Mouse (Mus musculus) mouse trophoblast stem cell (cell line): Measurements from ENCODE around the gene Gtf2i.

Experiments
- in situ Hi-C, 2 experiments: fragments of 300-500 bp; cut with MseI, MboI; formaldehyde crosslinking; loops; 2 replicates in 1 of 2; 3 replicates in 1 of 2; pipeline ENCODE4 v1.15.1; 2025

Gene Gtf2i

DNA sequence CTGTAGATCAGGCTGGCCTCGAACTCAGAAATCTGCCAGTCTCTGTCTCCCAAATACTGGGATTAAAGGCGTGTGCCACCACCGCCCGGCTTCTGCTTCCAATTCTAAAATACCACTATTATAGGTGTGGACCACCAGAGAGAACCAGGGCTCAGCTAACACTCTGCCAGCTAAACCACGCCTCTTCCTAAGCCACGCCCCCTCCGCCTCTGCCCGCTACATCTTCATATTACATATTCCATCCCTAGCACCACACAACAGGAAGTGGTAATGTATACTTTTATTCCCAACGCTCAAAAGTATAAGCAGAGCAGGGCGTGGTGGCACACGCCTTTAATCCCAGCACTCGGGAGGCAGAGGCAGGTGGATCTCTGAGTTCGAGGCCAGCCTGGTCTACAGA, 8.8 kb upstream of the Gtf2i start:
- in situ Hi-C loops: no loop called here

DNA sequence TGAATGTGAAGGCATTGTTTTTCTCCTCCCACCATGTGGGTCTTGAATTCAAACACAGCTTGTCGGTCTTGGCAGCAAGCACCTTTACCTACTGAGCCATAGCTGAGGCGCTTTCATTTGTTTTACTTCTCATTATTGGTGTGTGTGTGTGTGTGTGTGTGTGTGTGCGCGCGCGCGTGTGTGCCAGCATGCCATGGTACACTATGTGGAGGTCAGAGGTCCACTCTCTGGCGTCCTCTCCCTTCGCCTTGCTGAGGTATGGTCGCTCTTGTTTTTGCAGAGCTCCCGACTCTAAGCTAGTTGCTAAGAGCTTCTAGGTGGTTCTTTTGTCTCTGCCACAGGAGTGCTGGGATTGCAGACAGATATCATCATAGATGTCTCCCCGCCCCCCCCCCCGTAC, 7.8 kb upstream of the Gtf2i start:
- in situ Hi-C loops: no loop called here

GRCm38 (mm10) chr5:134321699-134322098, 7.1 kb upstream of the Gtf2i start:
- in situ Hi-C loops: no loop called here

DNA sequence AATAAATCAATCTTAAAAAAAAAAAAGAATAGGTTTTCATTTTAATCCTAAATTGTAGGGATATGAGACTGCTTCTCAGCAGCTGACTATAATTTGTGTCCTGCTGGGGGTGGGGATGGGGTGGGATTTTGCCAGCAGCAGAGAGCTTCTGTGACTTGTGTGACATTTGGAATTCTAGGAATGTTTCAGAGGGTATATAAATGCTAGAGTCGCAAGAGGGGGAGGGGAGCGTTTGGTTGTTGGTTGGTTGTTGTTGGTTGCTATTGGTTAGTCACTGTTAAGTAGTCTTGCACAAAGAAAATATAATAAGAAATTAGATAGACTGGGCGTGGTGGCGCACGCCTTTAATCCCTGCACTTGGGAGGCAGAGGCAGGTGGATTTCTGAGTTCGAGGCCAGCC, 4.3 kb upstream of the Gtf2i start:
- in situ Hi-C loops: no loop called here

GRCm38 (mm10) chr5:134316721-134317120, 2.2 kb upstream of the Gtf2i start:
- in situ Hi-C loops: no loop called here

DNA sequence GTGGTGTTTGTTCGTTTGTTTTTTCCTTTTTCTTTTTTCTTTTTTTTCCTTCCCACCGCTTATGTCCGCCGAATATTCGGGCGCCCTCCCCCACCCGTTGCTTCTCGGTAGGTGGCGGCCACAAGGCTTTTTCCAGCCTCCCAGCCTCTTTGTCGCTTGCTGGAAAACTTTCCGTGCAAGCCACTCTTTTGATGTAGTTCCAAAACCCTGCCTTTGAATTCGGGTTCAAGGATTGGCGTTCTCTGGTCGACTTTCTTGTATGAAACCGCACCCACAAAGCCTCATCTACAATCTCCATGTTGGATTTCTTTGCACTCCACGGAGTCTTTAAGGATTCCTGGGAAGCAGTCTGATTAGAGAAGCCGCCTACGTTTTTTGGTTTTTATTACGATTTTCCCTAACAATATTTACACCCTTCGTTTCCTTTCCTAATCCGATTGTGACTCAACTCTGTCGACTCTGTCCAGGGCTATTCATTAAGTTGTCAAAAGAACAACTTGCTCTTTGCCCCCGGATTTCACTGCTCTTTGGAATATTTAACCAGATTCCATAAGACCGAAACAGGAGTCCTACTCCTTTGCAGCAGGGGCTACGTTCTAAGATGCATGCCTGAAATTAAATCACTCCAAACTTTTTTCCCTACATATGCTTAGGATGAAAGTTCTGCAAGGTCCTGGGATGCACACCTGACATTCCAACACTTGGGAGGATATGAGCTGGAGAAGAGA, 1.2 kb upstream of the Gtf2i start:
- in situ Hi-C loops: no loop called here

GRCm38 (mm10) chr5:134314068-134314674, 389 bp downstream of the Gtf2i start:
- in situ Hi-C loops: no loop called here

- in situ Hi-C loops: no loop called here
Measured at GRCm38 (mm10) chr5:134313451-134314067, 1.0 kb downstream of the Gtf2i start.

DNA sequence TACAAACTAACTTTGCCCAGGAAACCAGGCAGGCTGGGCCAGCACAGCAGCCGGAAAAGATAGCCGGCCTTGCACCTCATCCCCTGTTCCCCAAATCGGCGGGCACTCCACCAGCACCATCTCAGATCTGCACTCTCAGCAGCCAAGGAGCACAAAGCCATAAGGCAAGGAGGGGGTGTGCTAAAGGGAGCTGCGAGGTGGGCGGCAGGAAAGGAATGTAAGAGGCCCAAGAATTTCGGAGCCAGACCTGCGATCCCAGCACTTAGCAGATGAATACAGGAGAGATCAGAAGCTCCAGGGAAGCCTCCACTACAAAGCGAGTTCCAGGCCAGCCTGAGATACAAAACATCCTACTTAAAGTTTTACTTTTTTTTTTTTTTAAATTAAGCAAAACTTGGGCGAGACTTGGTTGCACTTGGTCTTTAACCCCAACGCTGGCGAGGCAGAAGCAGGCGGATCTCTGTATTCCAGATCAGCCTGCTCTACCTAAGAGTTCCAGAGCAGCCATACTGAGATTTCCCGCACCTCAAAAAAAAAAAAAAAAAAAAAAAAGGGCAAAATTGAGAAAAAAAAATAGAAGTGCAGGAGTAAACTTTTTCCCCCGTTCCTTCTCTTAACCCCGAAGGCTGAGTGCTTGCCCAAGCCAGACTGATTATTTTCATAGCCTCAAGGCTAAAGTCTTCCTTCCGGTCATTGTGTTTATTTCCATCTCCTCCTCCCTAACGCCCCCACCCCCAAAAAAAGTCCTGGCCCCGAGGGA, 1.7 kb downstream of the Gtf2i start:
- in situ Hi-C loops: no loop called here

DNA sequence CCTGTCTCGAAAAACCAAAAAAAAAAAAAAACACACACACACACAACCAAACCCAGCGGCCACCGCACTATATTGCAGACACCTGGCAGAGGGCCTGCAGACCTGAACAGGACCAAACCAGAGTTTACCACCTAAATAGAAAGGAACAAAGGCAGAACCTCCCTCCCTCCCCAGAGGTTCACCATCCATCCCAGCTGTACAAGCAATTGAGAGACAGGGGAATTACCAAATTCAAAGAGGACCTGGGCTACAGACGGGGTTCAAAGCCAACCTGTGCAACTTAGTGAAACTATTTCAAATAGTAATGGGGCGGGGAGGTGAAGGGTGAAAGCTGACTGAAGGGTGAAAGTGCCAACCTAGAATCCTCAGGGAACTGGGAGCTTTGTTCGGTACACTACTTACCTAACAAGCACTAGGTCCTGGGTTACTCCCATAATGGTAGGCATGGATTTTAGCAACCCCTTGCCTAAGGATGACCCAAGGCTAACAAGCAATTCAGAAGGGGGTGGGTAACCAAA, 2.6 kb downstream of the Gtf2i start:
- in situ Hi-C loops: no loop called here

DNA sequence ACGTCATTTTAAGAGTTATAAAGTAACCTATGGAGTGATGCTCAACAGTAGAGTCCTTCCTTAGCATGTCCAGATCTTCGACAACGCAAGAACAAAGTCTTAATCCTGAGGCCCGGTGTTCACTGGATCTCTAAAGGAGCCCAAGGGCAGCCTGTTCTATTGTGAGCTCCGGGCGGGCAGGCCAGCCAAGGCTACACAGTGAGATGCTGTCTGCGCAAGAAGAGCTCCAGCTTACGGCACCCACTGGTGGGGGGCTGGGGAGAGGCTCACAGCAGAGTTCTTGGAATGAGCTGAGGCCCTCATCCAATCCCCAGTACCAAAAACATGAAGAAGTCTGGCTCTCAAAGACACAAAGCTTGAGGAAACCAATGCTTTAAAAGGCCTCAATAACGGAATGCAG, 4.4 kb downstream of the Gtf2i start:
- in situ Hi-C loops: no loop called here

- in situ Hi-C loops: loop anchor here in 1 of 2 experiments (5.0 kb wide), 1 partner anchor 33 kb away; no protein-coding TSS in a partner anchor
Measured at GRCm38 (mm10) chr5:134309345-134309744, 5.2 kb downstream of the Gtf2i start.

DNA sequence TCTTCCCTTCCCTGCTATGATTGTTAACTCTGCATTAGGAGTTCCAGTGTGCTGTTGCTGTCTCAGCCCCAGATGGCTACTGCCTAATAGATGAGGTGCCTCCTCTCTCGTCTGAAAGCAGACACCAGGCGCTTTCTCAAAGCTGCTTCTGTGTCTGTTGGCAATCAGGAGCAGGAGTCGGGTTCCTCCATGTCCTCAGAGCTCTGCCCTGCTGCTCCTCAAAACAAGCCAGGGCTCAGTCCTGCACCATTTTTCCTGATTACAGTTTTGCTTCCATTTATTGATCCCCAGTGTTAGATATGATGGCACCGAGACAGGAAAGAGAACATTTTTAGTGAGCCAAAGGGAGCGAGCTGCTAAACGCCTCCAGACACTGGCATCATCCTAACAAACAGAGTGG, 9.9 kb downstream of the Gtf2i start:
- in situ Hi-C loops: loop anchor here in 1 of 2 experiments (5.0 kb wide), 1 partner anchor 38 kb away; no protein-coding TSS in a partner anchor

GRCm38 (mm10) chr5:134295277-134296050, 19.1 kb downstream of the Gtf2i start:
- in situ Hi-C loops: no loop called here

GRCm38 (mm10) chr5:134294606-134295005, 20.0 kb downstream of the Gtf2i start:
- in situ Hi-C loops: no loop called here

- in situ Hi-C loops: no loop called here
Measured at GRCm38 (mm10) chr5:134291096-134291495, 23.5 kb downstream of the Gtf2i start.

DNA sequence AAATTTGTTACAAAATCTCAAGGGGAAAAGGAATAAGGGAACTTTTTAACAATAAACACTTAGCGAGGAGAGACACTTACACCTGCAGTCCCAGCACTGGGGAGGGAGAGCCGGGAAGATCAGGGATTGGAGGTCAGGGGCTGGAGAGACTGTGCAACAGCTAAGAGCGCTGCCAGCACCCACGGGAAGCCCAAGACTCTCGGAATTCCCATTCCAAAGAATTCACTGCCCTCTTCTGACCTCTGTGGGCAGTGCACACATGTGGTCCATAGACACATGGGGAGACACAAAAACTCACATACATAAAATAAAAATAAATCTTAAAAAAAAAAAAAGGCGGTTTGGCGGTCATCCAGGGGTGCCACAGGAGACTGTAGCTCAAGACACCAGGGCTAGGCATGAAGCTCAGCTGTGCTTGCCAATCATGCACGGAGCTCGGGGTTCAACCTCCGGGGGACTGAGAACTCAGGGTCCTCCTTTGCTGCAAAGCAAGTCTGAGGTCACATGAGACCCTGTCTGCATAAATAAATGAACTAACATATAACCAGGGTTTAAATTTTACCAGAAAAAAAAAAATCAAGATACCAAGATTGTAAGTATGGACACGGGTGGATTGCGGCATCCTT, 24.5 kb downstream of the Gtf2i start:
- in situ Hi-C loops: no loop called here

DNA sequence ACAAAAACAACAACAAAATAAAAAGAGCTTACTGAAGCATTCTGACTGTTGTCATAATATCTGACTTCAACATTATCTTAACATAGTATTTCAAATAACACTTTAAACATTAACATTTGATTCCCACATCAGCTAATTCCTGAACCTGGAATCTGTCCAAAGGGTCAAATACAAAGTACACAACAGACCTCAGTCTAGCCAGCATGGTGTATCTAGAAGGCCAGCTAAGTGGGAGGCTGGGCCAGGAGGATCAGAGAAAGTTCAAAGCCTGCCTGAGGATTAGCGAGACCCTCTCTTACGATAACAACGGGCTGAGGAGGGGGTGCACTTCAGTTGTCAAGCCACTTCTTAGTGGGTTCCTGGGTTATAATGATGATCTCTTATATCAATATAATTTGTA, 26.5 kb downstream of the Gtf2i start:
- in situ Hi-C loops: no loop called here

DNA sequence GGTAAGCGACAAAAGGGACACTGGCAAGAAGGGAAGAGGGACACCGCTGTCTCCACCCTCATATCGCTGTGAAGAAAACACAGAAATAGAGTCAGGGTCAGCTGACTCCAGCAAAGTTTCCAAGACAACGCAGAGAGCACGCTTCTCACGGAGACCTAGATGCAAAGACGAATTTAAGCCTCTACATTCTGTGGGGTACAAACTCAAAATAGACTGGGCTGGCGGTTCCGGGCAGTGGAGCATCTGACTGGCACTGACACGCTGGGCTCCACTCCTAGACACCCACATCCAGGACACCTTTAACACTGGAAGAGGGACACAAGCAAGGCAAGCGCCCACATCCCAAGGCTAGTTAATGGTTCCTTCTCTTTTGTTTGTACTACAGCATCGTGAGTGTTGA, 29.6 kb downstream of the Gtf2i start:
- in situ Hi-C loops: no loop called here

- in situ Hi-C loops: no loop called here
Measured at GRCm38 (mm10) chr5:134282603-134283002, 32.0 kb downstream of the Gtf2i start.

- in situ Hi-C loops: no loop called here
Measured at GRCm38 (mm10) chr5:134282076-134282475, 32.5 kb downstream of the Gtf2i start.
